Mouse (Mus musculus) hindbrain, embryonic 16.5 days (tissue): ENCODE measurements at regions not wholly inside any gene's neighbourhood (a gene's known extent, or its start where the extent isn't known, plus 50 kb on each side); places are given as distances from the start of the nearest gene placed in this dataset.

Experiments
- ATAC-seq: fragments of 200-750 bp; cut with Nextera tagmentation; 2 replicates; pipeline ENCODE4 v1.8.0; 2017; ENCODE audit warnings: moderate TSS enrichment, moderate library complexity
- H3K27ac ChIP-seq: fragments of 300-500 bp; sonication (generic); 2 replicates; pipeline ENCODE4 v1.5.1; 2014; ENCODE audit warnings: low read depth, mild to moderate bottlenecking, control low read depth, low read length, moderate library complexity
- H3K27me3 ChIP-seq: fragments of 300-500 bp; sonication (generic); replicated peaks from 2 replicates; pipeline ENCODE4 v1.6.1; 2014; ENCODE audit warnings: low read length; ENCODE audit not compliant: control insufficient read depth, insufficient read depth
- H3K36me3 ChIP-seq: fragments of 300-500 bp; sonication (generic); 2 replicates; pipeline ENCODE4 v1.6.1; 2014; ENCODE audit warnings: mild to moderate bottlenecking, low read length, moderate library complexity, mixed read lengths; ENCODE audit not compliant: control insufficient read depth, insufficient read depth
- H3K4me1 ChIP-seq: fragments of 300-500 bp; sonication (generic); 2 replicates; pipeline ENCODE4 v1.6.1; 2014; ENCODE audit warnings: low read depth, low read length; ENCODE audit not compliant: control insufficient read depth, insufficient read depth
- H3K4me2 ChIP-seq: fragments of 300-500 bp; sonication (generic); 2 replicates; pipeline ENCODE4 v1.6.1; 2014; ENCODE audit warnings: mild to moderate bottlenecking, low read length, control low read depth, moderate library complexity
- H3K4me3 ChIP-seq: fragments of 300-500 bp; sonication (generic); 2 replicates; pipeline ENCODE4 v1.5.1; 2014; ENCODE audit warnings: mild to moderate bottlenecking, low read length, control low read depth, moderate library complexity
- H3K9ac ChIP-seq: fragments of 300-500 bp; sonication (generic); 2 replicates; pipeline ENCODE4 v1.6.1; 2014; ENCODE audit warnings: low read depth, mild to moderate bottlenecking, control low read depth, low read length, moderate library complexity
- H3K9me3 ChIP-seq: fragments of 300-500 bp; sonication (generic); 2 replicates; pipeline ENCODE4 v1.6.1; 2014; ENCODE audit warnings: mild to moderate bottlenecking, low read length, moderate library complexity; ENCODE audit not compliant: control insufficient read depth
- WGBS: fragments of 180-500 bp; shearing (Covaris S2); extraction: QIAGEN DNeasy Blood & Tissue Kit; methylation state at CpG from one replicate; pipeline ENCODE4 v1.1.7; 2014; 5-methylcytosine and 5-hydroxymethylcytosine counted together

DNA sequence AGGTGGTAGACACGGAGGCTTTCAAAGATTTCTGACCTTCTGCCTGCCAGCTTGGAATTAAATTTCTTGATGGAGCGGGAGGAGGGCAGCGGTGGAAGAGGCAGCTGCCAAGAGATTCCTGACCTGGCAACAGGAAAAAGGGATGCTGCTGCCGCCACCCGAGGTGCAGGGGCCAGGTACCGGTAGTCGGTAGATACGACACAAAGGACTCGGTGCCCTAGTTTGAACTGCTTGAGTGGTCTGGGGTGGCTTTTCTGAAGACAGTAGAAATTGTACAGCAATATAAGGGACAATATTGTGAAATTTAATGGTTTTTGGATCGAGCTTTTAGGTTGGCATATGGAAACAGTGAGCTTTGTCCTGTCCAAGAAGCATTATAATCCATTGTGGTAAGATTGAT is 250.3 kb upstream of the Ccdc54 start:
- no peak overlapping the region for H3K4me3 ChIP-seq
- H3K9me3 ChIP-seq = no peaks in the 10 kb centered on the region
- H3K36me3 ChIP-seq = no peaks in the 10 kb centered on the region
- ATAC-seq = no peak; the same call in 1 of the 2 replicates
- H3K27me3 ChIP-seq = no peaks in the 10 kb centered on the region
- no peaks in the 10 kb centered on the region; the same call in 1 of the 2 replicates for H3K4me1 ChIP-seq
- no peak overlapping the region for H3K27ac ChIP-seq
- 63% methylated on average over 10 of the region's 10 CpGs for WGBS
- 0 out of 2 replicates have a peak overlapping the region, but pooled peaks have one; percentile 20 for H3K4me2 ChIP-seq
- H3K9ac ChIP-seq = no peak overlapping the region; the same call in 1 of the 2 replicates

DNA sequence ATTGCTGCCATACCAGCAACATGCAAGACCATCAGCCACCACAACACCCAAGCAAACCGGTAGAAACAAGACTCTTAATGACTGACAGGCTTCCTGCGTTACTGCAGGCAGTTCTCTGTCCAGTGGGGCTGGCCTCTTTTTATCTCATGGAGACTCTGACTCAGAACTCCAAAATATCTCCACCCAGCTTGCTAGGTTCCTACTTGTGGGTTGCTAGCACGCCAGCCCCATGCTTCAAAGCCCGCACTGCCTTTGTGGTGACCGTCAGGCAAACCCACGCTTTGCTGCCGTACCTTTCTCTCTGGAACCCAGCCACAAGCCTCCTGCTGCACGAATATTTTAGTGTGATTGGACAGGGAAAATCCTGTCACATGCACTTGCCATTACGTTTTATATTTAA is 248.7 kb upstream of the Ccdc54 start:
- Histone ChIP-seq H3K9ac (no peak overlapping the region), H3K4me1 (no peaks in the 10 kb centered on the region; the same call in 1 of the 2 replicates), H3K4me3 (no peak overlapping the region), H3K9me3 (no peaks in the 10 kb centered on the region), H3K4me2 (no peak overlapping the region), H3K27me3 (no peaks in the 10 kb centered on the region), H3K36me3 (no peaks in the 10 kb centered on the region), H3K27ac (no peak overlapping the region)
- no peak for ATAC-seq
- 64% methylated on average over 9 of the region's 9 CpGs for WGBS

DNA sequence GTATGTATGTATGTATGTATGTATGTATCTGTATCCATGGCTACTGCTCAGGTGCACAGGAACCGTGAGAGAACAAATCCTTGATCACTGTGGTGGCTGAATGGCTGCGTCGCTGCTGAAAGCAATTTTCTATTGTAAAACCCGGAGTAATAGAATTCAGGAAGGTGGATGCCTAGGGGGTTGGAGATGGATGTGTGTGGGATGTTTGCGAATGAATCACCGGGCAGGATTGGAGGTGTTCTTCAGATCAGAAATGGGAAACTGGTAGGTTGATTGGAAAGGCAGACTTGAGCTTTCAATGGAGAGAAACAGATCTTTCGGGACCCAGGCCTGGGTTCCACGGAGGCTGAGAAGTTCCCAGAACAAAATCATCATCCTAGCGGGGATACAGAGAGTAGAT is 246.5 kb upstream of the Ccdc54 start:
- Histone ChIP-seq H3K4me2 (no peak overlapping the region), H3K9ac (no peak overlapping the region), H3K27ac (no peak overlapping the region), H3K9me3 (no peaks in the 10 kb centered on the region), H3K4me3 (no peak overlapping the region), H3K4me1 (no peaks in the 10 kb centered on the region; the same call in 1 of the 2 replicates), H3K36me3 (no peaks in the 10 kb centered on the region), H3K27me3 (no peaks in the 10 kb centered on the region)
- ATAC-seq = no peak
- WGBS = 78% methylated on average over 9 of the region's 9 CpGs

DNA sequence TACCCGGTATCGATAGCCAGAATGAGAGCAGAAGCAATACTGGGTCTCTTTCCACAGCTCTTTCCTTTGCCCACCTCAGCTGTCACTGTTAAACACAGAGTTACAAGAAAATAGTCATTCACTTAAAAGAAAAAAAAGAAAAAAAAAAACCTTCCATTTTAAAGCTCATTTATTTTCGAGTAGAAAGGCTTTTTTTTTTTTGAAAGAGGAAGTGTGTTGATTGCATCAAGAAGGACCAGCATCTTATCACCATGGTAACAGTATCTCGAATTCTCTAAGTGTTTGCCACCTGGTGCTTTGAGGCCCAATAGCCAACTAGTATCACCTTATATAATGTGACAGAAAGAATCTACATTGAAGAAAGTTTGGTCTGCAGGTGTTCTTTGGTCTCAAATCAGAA is 245.5 kb upstream of the Ccdc54 start:
- 70% methylated on average over 4 of the region's 4 CpGs for WGBS
- Histone ChIP-seq H3K4me2 (no peak overlapping the region), H3K27ac (no peak overlapping the region), H3K4me3 (no peak overlapping the region), H3K4me1 (no peaks in the 10 kb centered on the region), H3K36me3 (no peaks in the 10 kb centered on the region), H3K9ac (no peak overlapping the region), H3K9me3 (no peaks in the 10 kb centered on the region), H3K27me3 (no peaks in the 10 kb centered on the region)
- no peak for ATAC-seq

DNA sequence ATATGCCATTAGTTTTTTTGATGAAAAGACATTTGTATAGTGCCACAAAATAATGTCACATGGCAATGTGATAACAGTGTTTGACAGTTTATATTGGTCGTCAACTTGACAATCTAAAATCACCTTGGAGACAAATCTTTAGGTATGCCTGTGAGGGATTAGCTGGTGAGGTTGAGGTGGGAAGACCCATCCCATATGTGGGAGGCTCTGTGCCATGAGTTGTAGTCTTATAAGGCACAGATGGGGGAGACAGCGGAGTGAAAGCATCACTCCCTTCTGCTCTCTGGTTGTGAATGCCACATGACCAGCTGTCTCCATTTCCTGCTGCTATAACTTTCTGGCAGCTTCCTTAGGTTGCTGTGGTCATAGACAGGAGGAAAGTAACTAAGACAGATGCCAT is 242.4 kb upstream of the Ccdc54 start:
- H3K9ac ChIP-seq = no peak overlapping the region
- no peak overlapping the region for H3K4me3 ChIP-seq
- no peak for ATAC-seq
- no peaks in the 10 kb centered on the region for H3K9me3 ChIP-seq
- no peak overlapping the region for H3K27ac ChIP-seq
- no peaks in the 10 kb centered on the region for H3K27me3 ChIP-seq
- H3K36me3 ChIP-seq = no peaks in the 10 kb centered on the region
- no peaks in the 10 kb centered on the region for H3K4me1 ChIP-seq
- 84% methylated on average over 2 of the region's 2 CpGs for WGBS
- H3K4me2 ChIP-seq = no peak overlapping the region

DNA sequence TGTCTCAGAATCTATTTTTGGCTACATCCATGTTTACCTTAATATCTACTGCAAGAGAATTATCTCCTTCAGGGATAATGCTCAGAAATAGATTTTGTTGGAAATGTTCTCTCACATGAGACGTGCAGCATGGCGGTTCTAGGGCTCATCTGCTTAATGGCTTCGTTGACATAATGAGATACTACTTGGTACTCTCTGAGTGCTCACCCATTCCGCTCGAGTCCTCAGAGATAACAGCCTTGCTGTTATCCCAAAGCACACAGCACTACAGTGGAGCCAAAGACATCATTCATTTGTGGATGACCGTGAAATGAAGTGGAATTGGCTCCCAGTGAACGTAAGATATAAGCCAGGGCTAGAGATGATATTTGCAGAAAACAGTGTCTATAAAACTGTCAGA is 231.4 kb upstream of the Ccdc54 start:
- Histone ChIP-seq H3K9ac (no peak overlapping the region), H3K4me1 (no peaks in the 10 kb centered on the region), H3K4me3 (no peak overlapping the region), H3K9me3 (no peaks in the 10 kb centered on the region), H3K27me3 (no peaks in the 10 kb centered on the region), H3K27ac (no peak overlapping the region), H3K36me3 (no peaks in the 10 kb centered on the region), H3K4me2 (no peak overlapping the region)
- 0 out of 2 replicates have a peak, but pooled peaks have one; percentile 27 for ATAC-seq
- 65% methylated on average over 7 of the region's 7 CpGs for WGBS

DNA sequence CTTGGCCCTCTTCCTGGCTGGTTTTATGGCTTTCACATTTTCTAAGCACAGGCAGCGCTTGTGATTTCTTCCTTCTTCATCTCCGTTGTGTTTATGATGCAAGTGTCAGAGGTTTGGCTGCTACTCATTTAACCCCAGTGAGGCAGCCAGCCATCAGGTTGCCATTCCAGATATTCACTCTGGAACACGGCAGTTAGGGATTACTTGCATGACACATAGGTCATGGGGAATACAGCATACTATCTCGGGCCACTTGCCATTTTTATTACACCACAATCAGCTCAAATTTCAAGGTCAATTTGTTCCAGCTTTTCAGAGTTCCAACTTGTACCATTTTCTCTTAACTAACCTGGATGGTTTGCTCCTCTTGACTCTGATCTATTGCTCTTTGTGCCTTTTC is 223.7 kb upstream of the Ccdc54 start:
- no peaks in the 10 kb centered on the region for H3K36me3 ChIP-seq
- no peak for ATAC-seq
- H3K4me3 ChIP-seq = no peak overlapping the region
- H3K4me2 ChIP-seq = no peak overlapping the region
- H3K27ac ChIP-seq = no peak overlapping the region
- no peaks in the 10 kb centered on the region for H3K27me3 ChIP-seq
- no peak overlapping the region for H3K9ac ChIP-seq
- no peaks in the 10 kb centered on the region for H3K9me3 ChIP-seq
- 70% methylated on average over 4 of the region's 4 CpGs for WGBS
- no peaks in the 10 kb centered on the region for H3K4me1 ChIP-seq

- WGBS = 48% methylated on average over 10 of the region's 10 CpGs
Measured at GRCm38 (mm10) chr16:50799145-50799794, 208.3 kb upstream of the Ccdc54 start.

GRCm38 (mm10) chr16:50798095-50798494 is 207.1 kb upstream of the Ccdc54 start:
- 82% methylated on average over 6 of the region's 6 CpGs for WGBS
- Histone ChIP-seq H3K27ac (no peak overlapping the region), H3K4me1 (no peaks in the 10 kb centered on the region), H3K9ac (no peak overlapping the region), H3K27me3 (no peaks in the 10 kb centered on the region), H3K4me2 (no peak overlapping the region), H3K4me3 (no peak overlapping the region), H3K36me3 (no peaks in the 10 kb centered on the region), H3K9me3 (no peaks in the 10 kb centered on the region)
- ATAC-seq = no peak

More at GRCm38 (mm10) chr16:50799145-50799794, 208.3 kb upstream of the Ccdc54 start:
- H3K27ac ChIP-seq = no peak overlapping the region
- no peaks in the 10 kb centered on the region for H3K36me3 ChIP-seq
- H3K9me3 ChIP-seq = no peaks in the 10 kb centered on the region
- no peaks in the 10 kb centered on the region for H3K27me3 ChIP-seq
- no peak overlapping the region for H3K4me3 ChIP-seq
- no peak overlapping the region for H3K4me2 ChIP-seq
- peak; percentile 84 for ATAC-seq
- no peaks in the 10 kb centered on the region for H3K4me1 ChIP-seq
- 0 out of 2 replicates have a peak overlapping the region, but pooled peaks have one; percentile 27 for H3K9ac ChIP-seq
